ENCODE assay signal across 8 mouse cellular contexts in genomic region chr6:91901505-91901904, GRCm38 (mm10). TPM values are rescaled to one million over a fixed set of nuclear protein-coding genes. Genes with fewer than 3 reads are reported as not detected.
DNase-seq lines count a peak whose midpoint lies in the region; ATAC-seq and TF ChIP-seq lines count a peak whose summit lies in the region.
"Had no signal": no experiment of that assay in that cellular context is flagged by ENCODE, and none has a peak within 500 bp of the region (broad histone marks: within the 10 kb centered on the region; RNA-seq: fewer than 3 reads in every experiment).

No protein-coding gene starts in this region.

- peaks cover 7% of the 10 kb centered on the region; the same call in 1 of the 2 replicates for H3K4me1 ChIP-seq in cerebellum, adult 2 months (ENCODE audit: control insufficient read depth, insufficient read depth, low read length)
- 0 out of 2 replicates have a peak, but pooled peaks cover 6% of the 10 kb centered on the region for H3K4me1 ChIP-seq in hindbrain, embryonic 13.5 days (replicated peaks)

- DNase-seq in ZHBTc4 (ENCODE audit: low read depth, low spot score) = peak; percentile 78
- DNase-seq in cerebellum, adult 2 months = peak; percentile 45 to 64
- peak; percentile 87 for DNase-seq in layer of hippocampus, postnatal 10 days (ENCODE audit: low spot score in 2 of 2)
- peak; percentile 65 to 82 for DNase-seq in lung, postnatal 4 days
- peak; percentile 59 for DNase-seq in skeletal muscle tissue, adult 2 months (ENCODE audit: low read depth, low spot score)

- peaks cover 51% of the 10 kb centered on the region for H3K36me3 ChIP-seq in hindbrain, embryonic 13.5 days

- no peak for TF ChIP-seq POLR2A in cerebellum, adult 2 months (IDR thresholded peaks at IDR 0.05; ENCODE audit: borderline replicate concordance, insufficient read depth, low read length)

- no peak overlapping the region for H3K4me3 ChIP-seq in cerebellum, adult 2 months (replicated peaks; ENCODE audit: insufficient read depth, low read depth, low read length)
- no peak overlapping the region for H3K4me3 ChIP-seq in hindbrain, embryonic 13.5 days
- H3K4me3 ChIP-seq: myocyte had no signal

- H3K9me3 ChIP-seq in hindbrain, embryonic 13.5 days = no peaks in the 10 kb centered on the region

- ATAC-seq in frontal cortex, adult (ENCODE audit: low TSS enrichment) = peak; percentile 62
- peak; percentile 49; the same call in 1 of the 2 replicates for ATAC-seq in hindbrain, embryonic 13.5 days (ENCODE audit: low FRiP score)

- no peak overlapping the region for H3K4me2 ChIP-seq in hindbrain, embryonic 13.5 days

- H3K9ac ChIP-seq in hindbrain, embryonic 13.5 days = no peak overlapping the region

- 33% methylated on average over 5 of the region's 5 CpGs for WGBS in cerebellum, adult 2 months
- WGBS in hindbrain, embryonic 13.5 days = 39% methylated on average over 5 of the region's 5 CpGs

- no peaks in the 10 kb centered on the region for H3K27me3 ChIP-seq in cerebellum, adult 2 months (ENCODE audit: control insufficient read depth, insufficient read depth, low read length)
- H3K27me3 ChIP-seq in hindbrain, embryonic 13.5 days = no peaks in the 10 kb centered on the region

- TF ChIP-seq CTCF in cerebellum, adult 2 months (IDR thresholded peaks at IDR 0.05; ENCODE audit: borderline replicate concordance, insufficient read depth, low read depth, low read length) = peak; percentile 89

- H3K27ac ChIP-seq in cerebellum, adult 2 months (ENCODE audit: insufficient read depth, low read length) = no peak overlapping the region
- no peak overlapping the region for H3K27ac ChIP-seq in hindbrain, embryonic 13.5 days

RNA-seq across cellular contexts. Expression of gene 4930590J08Rik, which starts 1.1 kb away (rescaled TPM):
- 3.2 and 3.7 TPM in 2 replicates for polyA plus RNA-seq in cerebellum, adult 2 months (2012; rRNA removed)
- polyA plus RNA-seq in hindbrain, embryonic 13.5 days (2015; fragmentation: Nextera tagmentation; extraction: Ambion mirVana) = 1.2 and 1.4 TPM in 2 replicates
- total RNA-seq in layer of hippocampus, postnatal 10 days (2021) = 1 to 10 TPM; 1.8 to 2.0 TPM

RNA-seq across cellular contexts. Expression of gene Ccdc174, which starts 23.7 kb away (rescaled TPM):
- polyA plus RNA-seq in cerebellum, adult 2 months (2012; rRNA removed) = 20.7 and 21.4 TPM in 2 replicates
- 50.5 TPM in 2 replicates for polyA plus RNA-seq in hindbrain, embryonic 13.5 days (2015; fragmentation: Nextera tagmentation; extraction: Ambion mirVana)
- 10 to 100 TPM; 22.1 to 23.2 TPM for total RNA-seq in layer of hippocampus, postnatal 10 days (2021)
